Mouse (Mus musculus): ENCODE measurements around the gene Ptch1. TPM values are rescaled to one million over a fixed set of nuclear protein-coding genes. Genes with fewer than 3 reads are reported as not detected.
A peak's percentile ranks its signal among the peaks of the same experiment; 100 is the strongest.

The Ptch1 gene
- polyA plus RNA-seq, 1 experiment from 2014 or later = 21.9 TPM

- H3K4me1 ChIP-seq = peaks cover 54% of the 10 kb centered on the region
- H3K4me3 ChIP-seq (replicated peaks) = no peak overlapping the region
- H3K36me3 ChIP-seq = peaks cover 70% of the 10 kb centered on the region
- H3K27me3 ChIP-seq = no peaks in the 10 kb centered on the region
- no peak for ATAC-seq (ENCODE audit: insufficient number of reproducible peaks, low FRiP score, low TSS enrichment, low read depth)
- WGBS = 46% methylated on average over 3 of the region's 3 CpGs
- no peak overlapping the region for H3K9ac ChIP-seq
- no peak overlapping the region for H3K4me2 ChIP-seq (replicated peaks)
- no peaks in the 10 kb centered on the region for H3K9me3 ChIP-seq (replicated peaks)
- H3K27ac ChIP-seq (replicated peaks) = peak overlapping the region; percentile 78; the same call in 1 of the 2 replicates
These were observed 43.6 kb downstream of the Ptch1 start for GRCm38 (mm10) chr13:63529602-63530370.

GRCm38 (mm10) chr13:63528852-63529251, 44.5 kb downstream of the Ptch1 start:
- no peaks in the 10 kb centered on the region for H3K9me3 ChIP-seq (replicated peaks)
- H3K9ac ChIP-seq = no peak overlapping the region
- H3K27ac ChIP-seq (replicated peaks) = peak overlapping the region; percentile 78
- H3K4me3 ChIP-seq (replicated peaks) = no peak overlapping the region
- peak; percentile 16; the same call in 1 of the 2 replicates for ATAC-seq (ENCODE audit: insufficient number of reproducible peaks, low FRiP score, low TSS enrichment, low read depth)
- no peaks in the 10 kb centered on the region for H3K27me3 ChIP-seq
- H3K4me2 ChIP-seq (replicated peaks) = peak overlapping the region; percentile 4; the same call in 1 of the 2 replicates
- peaks cover 64% of the 10 kb centered on the region for H3K4me1 ChIP-seq
- H3K36me3 ChIP-seq = peaks cover 66% of the 10 kb centered on the region
- 8% methylated on average over 2 of the region's 2 CpGs for WGBS

- Histone ChIP-seq H3K27ac (replicated peaks) (peak overlapping the region; percentile 78), H3K4me2 (replicated peaks) (no peak overlapping the region; the same call in 1 of the 2 replicates), H3K4me1 (peaks cover 69% of the 10 kb centered on the region), H3K9ac (no peak overlapping the region), H3K27me3 (no peaks in the 10 kb centered on the region), H3K4me3 (replicated peaks) (no peak overlapping the region), H3K9me3 (replicated peaks) (no peaks in the 10 kb centered on the region), H3K36me3 (peaks cover 60% of the 10 kb centered on the region)
- 4% methylated on average over 5 of the region's 5 CpGs for WGBS
- peak; percentile 72 for ATAC-seq (ENCODE audit: insufficient number of reproducible peaks, low FRiP score, low TSS enrichment, low read depth)
These were observed 45.2 kb downstream of the Ptch1 start for GRCm38 (mm10) chr13:63528164-63528675.

GRCm38 (mm10) chr13:63525571-63526197, 47.7 kb downstream of the Ptch1 start:
- Histone ChIP-seq H3K36me3 (peaks cover 52% of the 10 kb centered on the region), H3K4me3 (replicated peaks) (no peak overlapping the region), H3K27me3 (no peaks in the 10 kb centered on the region), H3K27ac (replicated peaks) (peak overlapping the region; percentile 75), H3K9me3 (replicated peaks) (no peaks in the 10 kb centered on the region), H3K4me1 (peaks cover 76% of the 10 kb centered on the region), H3K4me2 (replicated peaks) (no peak overlapping the region), H3K9ac (no peak overlapping the region)
- ATAC-seq (ENCODE audit: insufficient number of reproducible peaks, low FRiP score, low TSS enrichment, low read depth) = peak; percentile 64
- 18% methylated on average over 11 of the region's 11 CpGs for WGBS

- WGBS = 39% methylated on average over 25 of the region's 25 CpGs
- no peak overlapping the region for H3K4me2 ChIP-seq (replicated peaks)
- no peaks in the 10 kb centered on the region for H3K27me3 ChIP-seq
- H3K9me3 ChIP-seq (replicated peaks) = no peaks in the 10 kb centered on the region
- no peak overlapping the region for H3K4me3 ChIP-seq (replicated peaks)
- peaks cover 75% of the 10 kb centered on the region for H3K4me1 ChIP-seq
- H3K9ac ChIP-seq = no peak overlapping the region
- no peak for ATAC-seq (ENCODE audit: insufficient number of reproducible peaks, low FRiP score, low TSS enrichment, low read depth)
- peaks cover 53% of the 10 kb centered on the region for H3K36me3 ChIP-seq
- H3K27ac ChIP-seq (replicated peaks) = peak overlapping the region; percentile 75
These were observed 48.5 kb downstream of the Ptch1 start for GRCm38 (mm10) chr13:63524608-63525570.

GRCm38 (mm10) chr13:63524061-63524460, 49.3 kb downstream of the Ptch1 start:
- 49% methylated on average over 2 of the region's 2 CpGs for WGBS

GRCm38 (mm10) chr13:63522832-63523231, 50.6 kb downstream of the Ptch1 start:
- no peak overlapping the region for H3K9ac ChIP-seq
- no peak overlapping the region for H3K27ac ChIP-seq (replicated peaks)
- peaks cover 70% of the 10 kb centered on the region for H3K36me3 ChIP-seq
- 47% methylated on average over 10 of the region's 10 CpGs for WGBS
- no peak overlapping the region for H3K4me2 ChIP-seq (replicated peaks)
- no peaks in the 10 kb centered on the region for H3K9me3 ChIP-seq (replicated peaks)
- H3K4me3 ChIP-seq (replicated peaks) = no peak overlapping the region
- no peaks in the 10 kb centered on the region for H3K27me3 ChIP-seq
- H3K4me1 ChIP-seq = peaks cover 56% of the 10 kb centered on the region
- ATAC-seq (ENCODE audit: insufficient number of reproducible peaks, low FRiP score, low TSS enrichment, low read depth) = no peak

More at GRCm38 (mm10) chr13:63524061-63524460, 49.3 kb downstream of the Ptch1 start:
- H3K27me3 ChIP-seq = no peaks in the 10 kb centered on the region
- H3K9me3 ChIP-seq (replicated peaks) = no peaks in the 10 kb centered on the region
- ATAC-seq (ENCODE audit: insufficient number of reproducible peaks, low FRiP score, low TSS enrichment, low read depth) = no peak
- H3K4me1 ChIP-seq = peaks cover 68% of the 10 kb centered on the region
- no peak overlapping the region for H3K4me3 ChIP-seq (replicated peaks)
- H3K36me3 ChIP-seq = peaks cover 61% of the 10 kb centered on the region
- H3K9ac ChIP-seq = no peak overlapping the region
- H3K4me2 ChIP-seq (replicated peaks) = no peak overlapping the region
- H3K27ac ChIP-seq (replicated peaks) = peak overlapping the region; percentile 55; the same call in 1 of the 2 replicates

- no peak overlapping the region for H3K4me3 ChIP-seq (replicated peaks)
- 81% methylated on average over 6 of the region's 6 CpGs for WGBS
- H3K27me3 ChIP-seq = no peaks in the 10 kb centered on the region
- no peaks in the 10 kb centered on the region for H3K9me3 ChIP-seq (replicated peaks)
- no peak overlapping the region for H3K27ac ChIP-seq (replicated peaks)
- H3K4me2 ChIP-seq (replicated peaks) = no peak overlapping the region
- no peak overlapping the region for H3K9ac ChIP-seq
- no peak for ATAC-seq (ENCODE audit: insufficient number of reproducible peaks, low FRiP score, low TSS enrichment, low read depth)
- H3K36me3 ChIP-seq = peaks cover 76% of the 10 kb centered on the region
- H3K4me1 ChIP-seq = peaks cover 41% of the 10 kb centered on the region
These were observed 53.3 kb downstream of the Ptch1 start for GRCm38 (mm10) chr13:63520110-63520509.

- no peak for ATAC-seq (ENCODE audit: insufficient number of reproducible peaks, low FRiP score, low TSS enrichment, low read depth)
- no peak overlapping the region for H3K4me2 ChIP-seq (replicated peaks)
- no peak overlapping the region for H3K9ac ChIP-seq
- H3K9me3 ChIP-seq (replicated peaks) = no peaks in the 10 kb centered on the region
- peaks cover 90% of the 10 kb centered on the region for H3K36me3 ChIP-seq
- no peaks in the 10 kb centered on the region for H3K27me3 ChIP-seq
- H3K4me1 ChIP-seq = peaks cover 23% of the 10 kb centered on the region
- H3K4me3 ChIP-seq (replicated peaks) = no peak overlapping the region
- 29% methylated on average over 2 of the region's 2 CpGs for WGBS
- H3K27ac ChIP-seq (replicated peaks) = no peak overlapping the region
These were observed 56.9 kb downstream of the Ptch1 start for GRCm38 (mm10) chr13:63516535-63516934.

- ATAC-seq (ENCODE audit: insufficient number of reproducible peaks, low FRiP score, low TSS enrichment, low read depth) = no peak
- Histone ChIP-seq H3K4me1 (peaks cover 23% of the 10 kb centered on the region), H3K4me2 (replicated peaks) (no peak overlapping the region), H3K27ac (replicated peaks) (peak overlapping the region; percentile 18; the same call in 1 of the 2 replicates), H3K36me3 (peaks cover 95% of the 10 kb centered on the region), H3K9ac (no peak overlapping the region), H3K9me3 (replicated peaks) (no peaks in the 10 kb centered on the region), H3K27me3 (no peaks in the 10 kb centered on the region), H3K4me3 (replicated peaks) (no peak overlapping the region)
- 66% methylated on average over 5 of the region's 5 CpGs for WGBS
These were observed 57.9 kb downstream of the Ptch1 start for GRCm38 (mm10) chr13:63515542-63515941.

Measured in embryonic facial prominence, embryonic 15.5 days (tissue).